Mouse (Mus musculus): ENCODE results near the gene Apol7b. TPM values are rescaled to one million over a fixed set of nuclear protein-coding genes. Genes with fewer than 3 reads are reported as not detected.
"Not testable (repeated sequence)": the region's sequence is repeated elsewhere in the genome, so short reads cannot be mapped to it uniquely, and the experiment has no call there.

The Apol7b gene
- polyA plus RNA-seq, 1 experiment from 2014 or later, result not detected

DNA sequence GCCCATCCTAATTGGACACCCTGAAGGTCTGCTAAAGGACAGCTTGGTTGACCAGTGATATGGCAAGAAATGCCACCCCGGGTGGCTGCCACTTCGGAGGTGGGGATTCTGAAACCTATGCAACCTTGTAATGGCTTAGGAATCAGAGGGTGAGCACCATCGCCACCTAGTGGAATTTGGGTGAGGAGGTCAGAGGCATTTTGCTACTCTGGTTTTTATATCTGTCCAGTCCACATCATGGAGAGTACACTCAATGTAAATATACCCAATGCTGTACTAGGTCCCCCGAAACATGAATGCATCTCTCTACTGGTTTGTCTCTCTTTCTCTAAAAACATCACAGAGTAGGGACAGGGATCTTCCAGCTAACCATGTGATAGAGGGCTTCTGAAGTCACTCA is 34.6 kb downstream of the Apol7b start:
- not testable (repeated sequence) for ATAC-seq; H3K27me3 ChIP-seq (replicated peaks; ENCODE audit: insufficient read depth, low read length); H3K9me3 ChIP-seq (ENCODE audit: low read length); H3K27ac ChIP-seq (ENCODE audit: low read length); H3K4me3 ChIP-seq (ENCODE audit: low read depth, low read length); H3K4me2 ChIP-seq (replicated peaks; ENCODE audit: low read depth, low read length); H3K4me1 ChIP-seq (ENCODE audit: insufficient read depth, low read depth, low read length); H3K9ac ChIP-seq (replicated peaks; ENCODE audit: low read depth); H3K36me3 ChIP-seq (ENCODE audit: insufficient read depth, low read length)
- peak; percentile 52 for TF ChIP-seq CTCF (IDR thresholded peaks at IDR 0.05)
- peak; percentile 5 for DNase-seq (ENCODE audit: low spot score)
- 33% methylated on average over 4 of the region's 4 CpGs for WGBS

DNA sequence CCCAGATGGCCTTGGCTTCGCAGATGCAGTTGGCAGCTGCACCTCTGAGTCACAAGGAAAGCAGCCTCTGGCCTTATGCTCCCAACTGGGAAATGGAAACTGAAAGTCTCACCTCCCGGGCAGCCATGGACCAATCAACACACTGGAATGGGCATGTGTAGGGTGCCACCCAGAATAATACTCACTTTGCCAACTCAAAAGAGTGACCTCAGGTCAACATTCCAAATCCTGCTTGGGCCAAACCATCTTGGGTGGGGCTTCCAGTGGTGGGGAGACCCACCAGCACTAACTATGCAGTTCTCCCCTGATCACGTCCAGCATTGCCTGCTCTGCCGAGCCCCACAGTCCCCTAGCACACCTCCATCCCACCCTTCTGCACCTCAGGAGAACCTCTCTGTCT is 36.3 kb downstream of the Apol7b start, which contains the start of gene Apol9a:
Apol9a (minus strand) TSS at position 101 of the 400 bp plus-strand sequence.
- H3K36me3 ChIP-seq (ENCODE audit: insufficient read depth, low read length); H3K4me3 ChIP-seq (ENCODE audit: low read depth, low read length); H3K27me3 ChIP-seq (replicated peaks; ENCODE audit: insufficient read depth, low read length); H3K27ac ChIP-seq (ENCODE audit: low read length); H3K4me1 ChIP-seq (ENCODE audit: insufficient read depth, low read depth, low read length); H3K4me2 ChIP-seq (replicated peaks; ENCODE audit: low read depth, low read length); DNase-seq (ENCODE audit: low spot score); H3K9me3 ChIP-seq (ENCODE audit: low read length); H3K9ac ChIP-seq (replicated peaks; ENCODE audit: low read depth): not testable (repeated sequence)
- ATAC-seq, result 0 out of 2 replicates have a peak, but pooled peaks have one; percentile 35
- WGBS, result no CpG with 5 or more reads among the region's 4 CpGs

DNA sequence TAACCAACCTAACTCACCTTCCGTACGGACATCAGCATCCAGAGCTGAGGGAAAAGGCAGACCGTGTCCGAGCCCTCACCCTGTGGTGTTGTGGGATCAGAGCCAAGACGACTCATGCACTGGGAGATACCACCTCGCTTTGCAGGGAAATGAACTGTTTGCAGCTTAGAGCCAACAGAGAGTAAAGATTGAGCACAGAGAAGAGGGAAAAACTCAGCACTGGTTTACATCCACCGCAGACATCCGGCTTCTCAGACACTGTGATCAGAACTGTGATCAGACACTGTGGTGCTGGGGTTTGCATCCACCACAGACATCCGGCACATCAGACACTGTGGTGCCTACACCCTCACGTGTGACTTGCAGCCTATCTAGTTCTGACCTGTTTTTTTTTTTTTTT is 40.9 kb downstream of the Apol7b start:
- H3K9me3 ChIP-seq (ENCODE audit: low read length); H3K4me2 ChIP-seq (replicated peaks; ENCODE audit: low read depth, low read length); H3K4me1 ChIP-seq (ENCODE audit: insufficient read depth, low read depth, low read length); H3K27me3 ChIP-seq (replicated peaks; ENCODE audit: insufficient read depth, low read length); H3K4me3 ChIP-seq (ENCODE audit: low read depth, low read length); H3K9ac ChIP-seq (replicated peaks; ENCODE audit: low read depth); H3K36me3 ChIP-seq (ENCODE audit: insufficient read depth, low read length); H3K27ac ChIP-seq (ENCODE audit: low read length): not testable (repeated sequence)
- ATAC-seq, result 0 out of 2 replicates have a peak, but pooled peaks have one; percentile 26
- DNase-seq (ENCODE audit: low spot score), result peak; percentile 8
- whole genome bisulfite sequencing, result 62% methylated on average over 9 of the region's 10 CpGs

DNA sequence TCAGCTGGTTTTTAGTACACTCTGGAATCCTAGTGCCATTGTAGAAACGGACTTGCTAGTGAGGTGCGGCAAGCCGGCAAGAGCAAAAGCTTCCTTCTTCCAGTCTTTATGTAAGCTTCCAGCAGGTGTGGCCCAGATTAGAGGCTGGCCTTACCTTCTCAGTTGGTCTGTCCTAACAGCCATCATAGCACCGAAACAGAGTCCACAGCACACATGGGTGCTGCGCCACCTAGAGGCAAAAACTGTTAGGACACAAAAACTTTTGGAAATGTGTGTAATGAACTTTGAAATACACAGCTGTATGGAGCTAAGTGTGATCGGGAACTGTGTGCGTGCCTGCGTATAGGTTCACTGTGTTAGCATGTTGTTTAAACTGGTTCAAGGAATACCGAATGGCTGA is 48.3 kb downstream of the Apol7b start, which contains the start of gene Apol7a:
Apol7a (minus strand) TSS at position 84 of the 400 bp plus-strand sequence.
- peak; percentile 8 for DNase-seq (ENCODE audit: low spot score)
- not testable (repeated sequence) for H3K4me3 ChIP-seq (ENCODE audit: low read depth, low read length); H3K4me1 ChIP-seq (ENCODE audit: insufficient read depth, low read depth, low read length); H3K27me3 ChIP-seq (replicated peaks; ENCODE audit: insufficient read depth, low read length); H3K9ac ChIP-seq (replicated peaks; ENCODE audit: low read depth); H3K36me3 ChIP-seq (ENCODE audit: insufficient read depth, low read length); H3K9me3 ChIP-seq (ENCODE audit: low read length); H3K4me2 ChIP-seq (replicated peaks; ENCODE audit: low read depth, low read length); H3K27ac ChIP-seq (ENCODE audit: low read length); ATAC-seq
- TF ChIP-seq CTCF (IDR thresholded peaks at IDR 0.05), result peak; percentile 58
- 60% methylated on average over 9 of the region's 9 CpGs for WGBS

DNA sequence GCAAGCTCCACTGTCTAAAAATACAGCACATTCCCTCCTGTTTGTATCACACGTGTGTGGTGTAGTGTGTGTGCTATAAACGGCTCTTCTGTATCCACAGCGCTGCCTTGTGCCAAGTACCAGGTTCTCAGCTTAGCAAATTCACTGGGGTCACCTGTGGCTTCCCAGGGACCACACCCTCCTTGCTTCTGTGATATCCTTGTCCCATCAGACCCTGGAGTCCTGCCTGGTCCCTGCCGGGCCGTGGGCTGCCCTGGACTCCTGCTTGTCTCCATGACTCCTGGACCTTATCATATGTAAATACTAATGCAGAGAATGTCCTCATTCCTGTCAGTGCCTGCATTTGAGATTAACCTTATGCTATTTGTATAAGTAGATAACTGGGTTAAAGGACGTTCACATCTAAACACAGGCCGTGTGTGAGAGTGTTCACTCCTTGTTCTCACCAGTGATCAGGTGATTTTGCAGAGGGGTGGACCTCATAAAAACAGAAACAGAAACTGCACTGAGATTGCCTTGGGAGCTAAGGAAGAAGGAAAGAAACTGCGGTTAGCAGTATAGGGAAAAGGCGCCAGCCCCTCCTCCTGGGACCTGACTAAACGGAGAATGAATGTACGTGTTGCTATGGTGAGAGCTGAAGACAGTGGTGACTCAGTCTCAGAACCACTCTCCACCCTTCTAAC is 49.7 kb downstream of the Apol7b start:
- not testable (repeated sequence) for H3K36me3 ChIP-seq (ENCODE audit: insufficient read depth, low read length); H3K4me1 ChIP-seq (ENCODE audit: insufficient read depth, low read depth, low read length); H3K27ac ChIP-seq (ENCODE audit: low read length); H3K9ac ChIP-seq (replicated peaks; ENCODE audit: low read depth); H3K9me3 ChIP-seq (ENCODE audit: low read length); H3K4me2 ChIP-seq (replicated peaks; ENCODE audit: low read depth, low read length); H3K27me3 ChIP-seq (replicated peaks; ENCODE audit: insufficient read depth, low read length); H3K4me3 ChIP-seq (ENCODE audit: low read depth, low read length)
- WGBS, result 29% methylated on average over 11 of the region's 11 CpGs
- DNase-seq (ENCODE audit: low spot score) (peak; percentile 57), ATAC-seq (peak; percentile 78)

DNA sequence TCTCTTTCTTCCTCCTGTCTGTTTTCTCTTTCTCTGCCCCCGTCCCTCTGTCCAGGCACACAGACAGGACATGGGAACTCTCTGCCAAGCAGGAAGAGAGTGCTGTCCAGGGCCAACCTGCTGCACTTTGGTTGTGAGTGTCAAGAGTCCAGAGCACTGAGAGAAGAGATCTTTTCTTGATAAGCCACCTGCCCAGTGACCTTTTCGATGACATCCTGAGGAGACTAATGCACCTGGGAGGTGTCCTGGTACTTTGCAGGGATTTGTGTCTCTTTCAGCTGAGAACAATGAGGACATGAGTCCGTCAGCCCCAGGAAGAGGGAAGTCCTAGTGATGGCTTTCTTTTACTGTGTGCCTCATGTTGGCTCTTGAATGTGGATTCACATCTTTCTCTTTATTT is 53.5 kb downstream of the Apol7b start:
- 50% methylated on average over 3 of the region's 3 CpGs for WGBS
- not testable (repeated sequence) for DNase-seq (ENCODE audit: low spot score); H3K9ac ChIP-seq (replicated peaks; ENCODE audit: low read depth); H3K27me3 ChIP-seq (replicated peaks; ENCODE audit: insufficient read depth, low read length); H3K4me2 ChIP-seq (replicated peaks; ENCODE audit: low read depth, low read length); H3K4me1 ChIP-seq (ENCODE audit: insufficient read depth, low read depth, low read length); ATAC-seq; H3K4me3 ChIP-seq (ENCODE audit: low read depth, low read length); H3K27ac ChIP-seq (ENCODE audit: low read length); H3K9me3 ChIP-seq (ENCODE audit: low read length); H3K36me3 ChIP-seq (ENCODE audit: insufficient read depth, low read length)

DNA sequence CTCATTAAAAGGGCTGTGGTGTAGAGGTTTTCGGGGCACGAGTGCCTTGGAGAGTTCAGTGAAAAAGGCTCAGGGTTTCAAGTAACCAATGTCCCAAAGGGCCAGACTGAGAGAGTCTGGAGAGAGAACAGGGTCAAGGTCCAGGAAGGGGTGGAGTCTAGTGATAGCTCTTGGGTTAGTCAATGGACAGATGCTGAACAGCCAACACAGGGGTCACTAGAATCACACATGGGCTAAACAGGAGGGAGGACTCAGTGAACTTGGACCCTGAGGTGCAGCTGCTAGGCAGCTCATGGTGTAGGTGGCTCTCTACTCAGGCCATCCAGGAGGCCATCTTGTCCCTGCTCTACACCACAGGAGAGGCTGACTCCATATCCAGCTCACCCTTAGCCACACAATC is 59.8 kb downstream of the Apol7b start:
- TF ChIP-seq EP300 (IDR thresholded peaks at IDR 0.05) (no peak), CTCF (IDR thresholded peaks at IDR 0.05) (no peak)
- Histone ChIP-seq H3K4me3 (ENCODE audit: low read depth, low read length) (no peak overlapping the region), H3K9ac (replicated peaks; ENCODE audit: low read depth) (no peak overlapping the region), H3K4me2 (replicated peaks; ENCODE audit: low read depth, low read length) (no peak overlapping the region), H3K27ac (ENCODE audit: low read length) (no peak overlapping the region), H3K36me3 (ENCODE audit: insufficient read depth, low read length) (no peaks in the 10 kb centered on the region), H3K4me1 (ENCODE audit: insufficient read depth, low read depth, low read length) (no peaks in the 10 kb centered on the region), H3K9me3 (ENCODE audit: low read length) (no peaks in the 10 kb centered on the region), H3K27me3 (replicated peaks; ENCODE audit: insufficient read depth, low read length) (no peaks in the 10 kb centered on the region)
- no peak for DNase-seq (ENCODE audit: low spot score)
- ATAC-seq, result no peak
- WGBS, result 94% methylated on average over 2 of the region's 2 CpGs
